ENCODE assay signal across 24 mouse cellular contexts in genomic region chr7:114536179-114536578, GRCm38 (mm10).
"Had no signal": no experiment of that assay in that cellular context is flagged by ENCODE, and none has a peak within 500 bp of the region (broad histone marks: within the 10 kb centered on the region; RNA-seq: fewer than 3 reads in every experiment).

No protein-coding gene starts in this region.

- H3K9ac ChIP-seq: heart, embryonic 12.5 days; hindbrain, embryonic 12.5 days; hindbrain, embryonic 14.5 days; intestine, embryonic 15.5 days; limb, embryonic 12.5 days had no signal

- H3K9me3 ChIP-seq: heart, embryonic 10.5 days; heart, embryonic 12.5 days; hindbrain, embryonic 10.5 days; hindbrain, embryonic 12.5 days; intestine, embryonic 15.5 days; limb, embryonic 10.5 days; limb, embryonic 12.5 days had no signal

- ATAC-seq: hindbrain, embryonic 16.5 days; inflammation-experienced regulatory T-cells, adult 6 months; intestine, embryonic 15.5 days; intestine, postnatal 0 days had no signal

- DNase-seq: gastrocnemius, adult 2 months; gastrocnemius, postnatal 10 days; gastrocnemius, postnatal 25 days; heart, adult 18-20 months; heart, postnatal 10 days; heart, postnatal 4 days; kidney, adult 18-20 months; kidney, adult 8-10 months; kidney, postnatal 10 days; kidney, postnatal 25 days; kidney, postnatal 4 days had no signal

- H3K4me1 ChIP-seq: heart, embryonic 10.5 days; heart, embryonic 12.5 days; hindbrain, embryonic 10.5 days; hindbrain, embryonic 12.5 days; intestine, embryonic 15.5 days; limb, embryonic 10.5 days; limb, embryonic 12.5 days had no signal

- H3K27ac ChIP-seq: gastrocnemius, adult 2 months; heart, embryonic 10.5 days; hindbrain, embryonic 10.5 days; hindbrain, embryonic 12.5 days; hindbrain, embryonic 14.5 days; intestine, embryonic 15.5 days; layer of hippocampus, adult 2 months; left cerebral cortex, adult 2 months; limb, embryonic 10.5 days; limb, embryonic 12.5 days had no signal

- H3K4me2 ChIP-seq: heart, embryonic 12.5 days; hindbrain, embryonic 12.5 days; hindbrain, embryonic 14.5 days; intestine, embryonic 15.5 days; limb, embryonic 12.5 days had no signal

- H3K36me3 ChIP-seq: intestine, embryonic 15.5 days had no signal

- H3K27me3 ChIP-seq: heart, embryonic 12.5 days; hindbrain, embryonic 12.5 days; intestine, embryonic 15.5 days; limb, embryonic 12.5 days had no signal

- H3K4me3 ChIP-seq: gastrocnemius, adult 2 months; heart, embryonic 10.5 days; heart, embryonic 12.5 days; hindbrain, embryonic 10.5 days; hindbrain, embryonic 12.5 days; intestine, embryonic 15.5 days; layer of hippocampus, adult 2 months; left cerebral cortex, adult 2 months; limb, embryonic 10.5 days; limb, embryonic 12.5 days had no signal
